Mouse (Mus musculus) naive thymus-derived CD4-positive, alpha-beta T cell, adult 2 months (primary cell): ENCODE results near the gene Vmn2r52.
"Not testable (repeated sequence)": the region's sequence is repeated elsewhere in the genome, so short reads cannot be mapped to it uniquely, and the experiment has no call there.

Source experiments
- DNase-seq: peaks from one replicate; pipeline ENCODE4 v3.0.0-alpha.2; 2011; ENCODE audit warnings: low read depth

The Vmn2r52 gene

DNA sequence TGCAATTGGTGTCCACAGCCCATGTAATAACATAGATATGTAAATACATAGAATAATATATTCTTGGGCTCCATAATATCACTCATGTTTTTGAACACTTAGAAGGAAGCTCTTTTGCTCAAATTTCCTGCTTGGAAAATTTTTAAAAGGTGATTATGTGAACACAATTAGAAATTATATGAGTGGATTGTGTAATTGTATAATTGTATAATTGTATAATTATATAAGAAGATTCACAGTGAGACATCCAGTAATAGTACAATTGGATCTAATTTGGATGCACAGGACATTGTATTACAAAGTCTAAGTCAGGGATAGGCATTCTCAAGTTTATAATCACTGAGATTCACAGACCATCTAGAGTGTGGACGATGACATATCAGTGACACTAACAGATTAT is at the start of gene Vmn2r52:
TSS of gene Vmn2r52 (minus strand) at position 101 of the 400 bp plus-strand sequence.
- DNase-seq: no peak

DNA sequence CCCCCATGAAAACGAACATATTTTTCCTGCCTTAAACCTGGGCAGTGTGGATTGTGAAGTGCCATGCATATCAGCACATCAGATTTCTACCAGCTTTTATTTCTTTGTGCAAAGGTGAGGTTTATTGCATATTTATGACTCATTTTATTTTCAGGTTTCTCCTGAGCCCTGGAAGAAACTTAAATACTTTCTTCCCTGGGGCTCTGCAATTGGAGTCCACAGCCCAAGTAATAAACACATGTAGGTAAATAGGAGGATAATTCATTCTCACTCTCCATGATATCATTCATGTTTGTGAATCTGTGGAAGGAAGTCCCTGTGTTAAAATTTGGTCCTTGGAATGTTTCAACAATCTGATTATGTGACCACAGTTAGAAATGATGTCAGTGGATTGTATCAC is 70.7 kb downstream of the Vmn2r52 start, which contains the start of gene Vmn2r51:
TSS of gene Vmn2r51 (minus strand) at position 101 of the 400 bp plus-strand sequence.
- DNase-seq: not testable (repeated sequence)
